Mouse (Mus musculus): ENCODE measurements at regions not wholly inside any gene's neighbourhood (a gene's known extent, or its start where the extent isn't known, plus 50 kb on each side); places are given as distances from the start of the nearest gene placed in this dataset.
A peak's percentile ranks its signal among the peaks of the same experiment; 100 is the strongest.

GRCm38 (mm10) chr10:42131798-42132197 lies 113.6 kb upstream of the Armc2 start:
- DNase-seq: no peak

DNA sequence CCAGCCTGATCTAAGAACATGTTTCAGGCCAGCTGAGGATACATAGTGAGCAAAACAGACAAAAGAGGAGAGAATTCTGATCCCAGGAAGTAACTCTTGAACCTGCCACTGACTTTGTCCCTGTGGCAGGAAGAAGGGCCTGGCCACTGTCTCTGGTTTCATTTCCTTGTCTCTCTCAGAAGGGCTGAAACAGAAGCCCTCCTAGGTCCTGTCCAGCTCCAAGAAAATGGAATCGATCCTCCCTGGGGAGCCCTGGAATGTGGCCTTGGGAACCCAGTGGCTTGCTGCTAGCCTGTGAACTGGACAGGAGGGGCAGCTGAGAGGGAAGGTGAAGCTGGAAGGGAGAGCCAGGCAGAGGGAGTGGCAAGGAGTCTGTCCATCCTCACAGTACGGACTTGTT lies 113.1 kb upstream of the Armc2 start:
- no peak for DNase-seq

- DNase-seq: peak; percentile 49 to 57
These were observed 109.7 kb upstream of the Armc2 start for GRCm38 (mm10) chr10:42127865-42128419.

DNA sequence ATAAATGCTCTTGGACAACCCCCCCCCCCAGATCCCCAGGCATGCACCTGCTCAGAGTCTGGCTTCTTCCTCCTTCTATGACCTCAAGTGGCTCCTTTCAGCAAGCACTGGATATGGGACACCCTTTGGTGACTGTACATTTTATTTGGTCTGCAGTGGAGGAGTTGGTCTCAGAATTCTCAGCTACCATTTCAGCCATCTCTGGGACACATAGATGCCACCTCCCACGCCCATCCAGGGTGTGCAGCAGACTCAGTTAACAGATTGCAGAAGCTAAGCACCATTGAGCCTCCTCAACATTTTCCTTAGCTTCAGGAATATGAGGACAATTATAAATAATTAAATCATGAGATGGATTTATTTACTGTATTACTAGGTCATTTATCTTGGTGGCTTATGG lies 108.6 kb upstream of the Armc2 start:
- DNase-seq: no peak

DNA sequence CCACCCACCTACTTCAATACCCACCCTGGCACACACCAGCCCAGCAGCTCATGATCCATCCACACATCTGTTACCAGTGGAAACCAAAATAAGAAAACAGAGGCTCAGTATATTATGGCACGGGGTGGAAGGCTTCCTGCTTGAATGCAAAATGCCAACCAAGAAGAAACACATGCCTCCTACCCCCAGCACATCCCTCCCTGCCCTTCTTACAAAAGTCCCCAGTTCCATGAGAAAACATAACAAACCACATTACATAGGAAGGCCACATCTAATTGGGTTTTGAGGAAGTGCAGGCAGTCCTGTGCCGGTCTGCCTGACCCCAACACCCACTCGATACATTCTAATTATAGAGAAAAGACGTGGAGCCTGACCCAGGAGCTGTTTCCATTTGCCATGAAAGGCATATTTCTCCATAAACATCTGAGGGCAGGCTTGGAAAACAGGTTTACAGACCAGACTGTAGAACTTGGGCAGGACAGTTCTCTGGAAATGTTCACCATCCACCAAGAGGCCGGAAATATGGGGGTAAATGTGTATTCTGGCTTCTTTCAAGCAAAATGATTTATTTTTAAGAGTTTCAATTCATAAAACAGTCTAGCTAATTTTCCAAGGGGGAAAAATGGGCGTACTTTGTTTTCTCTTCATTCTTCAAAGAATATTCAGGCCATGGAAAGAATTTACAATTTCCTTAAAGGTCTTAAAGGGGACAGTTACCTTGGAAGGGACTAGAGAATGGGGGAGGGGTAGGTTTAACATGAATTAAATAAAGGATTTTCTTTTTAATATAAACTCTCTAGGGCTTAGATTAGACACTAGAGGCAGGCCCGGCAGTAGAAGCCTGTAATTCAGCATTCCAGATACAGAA lies 104.8 kb upstream of the Armc2 start:
- DNase-seq: no peak

GRCm38 (mm10) chr10:42121984-42122383 lies 103.7 kb upstream of the Armc2 start:
- no peak for DNase-seq

GRCm38 (mm10) chr10:42119326-42119725 lies 101.1 kb upstream of the Armc2 start:
- DNase-seq: peak; percentile 44 to 55

DNA sequence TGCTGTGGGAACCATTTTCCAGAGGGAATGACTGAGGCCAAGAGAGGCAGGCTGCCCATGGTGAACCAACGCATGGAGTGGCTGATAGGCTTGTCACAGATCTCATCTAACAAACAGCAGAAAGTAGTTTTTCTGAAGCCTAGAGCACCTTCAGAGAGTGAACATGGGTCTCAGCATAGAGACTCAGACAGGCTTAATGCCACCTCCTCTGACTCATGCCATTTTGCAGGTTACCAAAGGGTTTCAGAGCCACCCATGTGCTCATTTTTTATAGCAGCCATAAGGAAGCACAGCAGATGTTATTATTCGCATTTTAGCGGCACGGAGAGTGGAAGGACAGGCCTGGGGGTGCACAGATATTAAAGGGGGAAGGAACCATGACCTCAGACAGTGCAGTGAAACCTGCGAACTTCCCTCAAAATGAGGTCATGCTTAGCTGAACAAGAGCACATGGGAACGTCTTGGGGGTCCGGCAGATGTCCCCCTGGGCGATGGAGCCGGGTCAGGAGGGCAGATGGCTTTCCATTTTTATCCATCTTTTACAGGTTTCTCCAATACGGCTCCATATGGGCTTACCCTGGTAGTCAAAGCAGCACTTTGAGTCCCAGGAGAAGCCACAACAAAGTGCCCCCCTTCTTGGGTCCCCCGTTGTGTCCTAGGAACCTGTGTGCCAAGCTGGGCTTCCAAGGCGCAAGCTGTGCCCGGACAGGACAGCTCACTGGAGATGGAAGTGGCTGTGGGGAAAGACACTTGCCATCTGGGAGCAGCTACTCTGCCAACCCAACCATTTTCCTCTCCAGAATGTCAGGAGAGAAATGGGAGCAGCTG lies 100.3 kb upstream of the Armc2 start:
- DNase-seq: peak; percentile 90 to 94

GRCm38 (mm10) chr10:42117523-42117922 lies 99.3 kb upstream of the Armc2 start:
- peak; percentile 42 to 47 for DNase-seq

GRCm38 (mm10) chr10:42115920-42116298 lies 97.7 kb upstream of the Armc2 start:
- DNase-seq: no peak

DNA sequence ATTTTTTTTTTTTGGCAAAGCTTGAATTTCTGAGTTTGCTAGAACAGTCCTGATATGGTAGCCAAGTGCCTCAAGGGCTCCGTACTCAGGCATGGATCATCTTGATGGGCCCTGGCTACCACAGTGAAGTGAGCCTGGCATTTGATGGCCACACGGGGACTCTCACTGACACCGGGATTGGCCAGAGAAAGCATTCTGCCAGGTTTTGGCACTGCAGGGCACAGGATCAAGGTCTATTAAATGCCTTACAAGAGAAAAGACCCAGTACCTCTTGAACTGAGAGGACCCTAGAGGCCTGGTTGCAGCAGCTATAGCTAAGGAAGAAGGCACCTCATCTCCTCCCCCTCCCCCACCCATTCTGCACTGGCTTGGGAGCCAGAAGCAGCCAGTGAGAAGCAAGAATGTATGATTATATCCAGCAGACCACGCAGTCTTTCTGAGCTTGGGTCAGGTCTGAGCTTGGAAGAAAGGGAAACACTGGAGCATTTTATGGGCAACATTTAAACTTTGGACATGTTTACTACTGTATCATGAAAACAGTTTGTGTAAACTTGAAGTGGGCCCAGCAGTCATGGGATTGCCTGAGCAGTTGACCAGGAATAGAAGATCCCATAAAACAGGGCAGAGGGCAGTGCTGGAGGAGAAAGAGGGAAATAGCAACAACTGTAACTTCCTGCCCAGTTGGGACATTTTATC lies 97.1 kb upstream of the Armc2 start:
- DNase-seq: peak; percentile 65 to 72

DNA sequence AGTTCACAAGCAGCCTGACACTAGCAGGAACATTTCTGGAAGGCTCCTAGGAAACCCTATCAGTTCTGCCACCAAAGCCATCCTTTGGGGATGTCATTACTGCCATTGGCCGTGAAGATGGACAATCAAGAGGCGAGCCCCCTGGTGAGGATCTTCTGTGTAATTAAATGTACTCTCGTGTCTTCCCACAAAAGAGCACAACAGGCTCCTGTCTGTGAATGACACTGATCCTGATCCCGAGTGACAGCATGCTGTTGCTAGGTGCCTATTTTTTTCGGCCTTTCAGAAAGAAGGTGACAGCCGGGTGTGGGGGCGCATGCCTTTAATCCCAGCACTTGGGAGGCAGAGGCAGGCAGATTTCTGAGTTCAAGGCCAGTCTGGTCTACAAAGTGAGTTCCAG lies 92.5 kb upstream of the Armc2 start:
- DNase-seq: peak in 1 of 2 experiments; percentile 39

GRCm38 (mm10) chr10:42108294-42109014 lies 90.2 kb upstream of the Armc2 start:
- DNase-seq: no peak

DNA sequence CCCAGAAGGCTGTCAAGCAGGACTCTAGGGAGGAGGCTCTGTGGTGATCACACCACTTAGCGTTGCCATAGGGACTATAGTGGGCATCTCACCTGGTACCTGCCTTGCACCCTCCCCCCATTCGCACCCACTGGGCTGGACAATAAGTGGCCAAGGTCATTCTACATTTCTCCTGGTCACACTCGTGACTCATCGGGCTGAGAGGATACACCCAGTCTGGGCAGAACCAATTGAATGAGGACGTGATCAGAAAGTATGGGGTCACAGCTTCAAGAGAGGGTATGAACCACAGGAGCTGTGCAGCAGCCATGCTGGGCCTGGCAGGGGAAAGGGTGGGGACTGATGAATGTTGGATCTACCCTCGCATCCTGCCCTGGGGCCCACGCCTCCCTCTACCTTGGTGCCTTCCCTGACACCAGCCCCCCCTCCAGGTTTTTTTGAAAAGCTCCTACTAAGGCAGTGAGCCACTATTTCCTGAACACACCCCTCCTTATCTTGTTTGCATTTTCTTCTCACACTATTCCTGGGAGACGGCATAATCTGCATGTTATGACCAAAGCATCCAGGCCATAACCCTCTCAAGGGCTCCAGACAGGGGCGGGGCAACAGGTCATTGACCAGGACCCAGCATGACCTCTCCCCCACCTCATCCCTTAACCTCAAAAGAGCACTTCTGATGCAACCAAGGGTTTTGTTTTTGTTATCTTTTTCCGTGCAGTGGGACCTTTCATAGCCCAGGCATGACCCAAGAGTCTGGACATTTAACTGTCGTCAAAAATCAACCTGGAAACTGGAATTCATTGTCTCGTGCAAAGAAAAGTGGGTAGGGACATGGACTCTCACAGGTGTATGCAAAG lies 89.4 kb upstream of the Armc2 start:
- DNase-seq: no peak

DNA sequence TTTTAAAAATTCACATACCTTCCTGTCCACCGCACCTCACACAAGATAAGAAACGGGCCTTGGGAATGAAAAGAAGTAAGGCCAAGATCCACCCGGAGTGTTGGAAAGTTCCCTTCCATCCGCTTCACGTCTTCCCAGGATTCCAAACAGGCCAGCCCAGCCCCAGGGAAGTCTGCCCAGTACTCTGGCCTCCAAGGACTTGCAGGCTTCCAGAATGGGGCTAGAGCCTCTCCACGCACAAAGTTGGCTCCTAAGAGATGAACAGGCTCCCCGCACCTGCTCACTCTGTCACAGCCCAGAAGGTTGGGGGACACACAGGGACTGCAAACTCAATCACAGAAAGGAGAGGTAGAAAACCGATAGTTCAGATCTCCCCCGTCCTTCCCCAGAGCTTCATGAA lies 88.4 kb upstream of the Armc2 start:
- peak in 1 of 2 experiments; percentile 49 for DNase-seq

GRCm38 (mm10) chr10:42105083-42105482 lies 86.8 kb upstream of the Armc2 start:
- no peak for DNase-seq

- DNase-seq: no peak
These were observed 84.1 kb upstream of the Armc2 start for GRCm38 (mm10) chr10:42102320-42102719.

GRCm38 (mm10) chr10:42101096-42101495 lies 82.9 kb upstream of the Armc2 start:
- no peak for DNase-seq

- no peak for DNase-seq
These were observed 78.7 kb upstream of the Armc2 start for GRCm38 (mm10) chr10:42096924-42097323.

DNA sequence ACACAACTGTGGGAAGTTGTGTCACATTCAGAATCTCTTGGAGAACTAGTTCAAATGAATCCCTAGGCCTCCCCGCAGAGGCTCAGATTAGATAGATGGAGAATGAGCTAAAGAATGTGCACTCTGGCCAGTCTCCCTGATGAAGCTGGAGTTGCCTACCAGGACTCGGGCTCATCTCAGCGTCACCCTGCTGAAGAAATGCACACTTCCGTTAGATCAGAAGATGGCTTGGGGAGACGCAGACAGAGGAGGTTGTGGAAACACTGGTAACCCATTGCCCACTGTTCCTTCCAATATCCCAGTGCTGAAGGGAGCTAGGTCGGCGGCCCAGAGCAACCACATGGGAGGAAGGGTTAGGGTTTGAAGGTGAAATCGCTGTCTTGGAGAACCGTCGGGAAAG lies 77.7 kb upstream of the Armc2 start:
- DNase-seq: no peak

DNA sequence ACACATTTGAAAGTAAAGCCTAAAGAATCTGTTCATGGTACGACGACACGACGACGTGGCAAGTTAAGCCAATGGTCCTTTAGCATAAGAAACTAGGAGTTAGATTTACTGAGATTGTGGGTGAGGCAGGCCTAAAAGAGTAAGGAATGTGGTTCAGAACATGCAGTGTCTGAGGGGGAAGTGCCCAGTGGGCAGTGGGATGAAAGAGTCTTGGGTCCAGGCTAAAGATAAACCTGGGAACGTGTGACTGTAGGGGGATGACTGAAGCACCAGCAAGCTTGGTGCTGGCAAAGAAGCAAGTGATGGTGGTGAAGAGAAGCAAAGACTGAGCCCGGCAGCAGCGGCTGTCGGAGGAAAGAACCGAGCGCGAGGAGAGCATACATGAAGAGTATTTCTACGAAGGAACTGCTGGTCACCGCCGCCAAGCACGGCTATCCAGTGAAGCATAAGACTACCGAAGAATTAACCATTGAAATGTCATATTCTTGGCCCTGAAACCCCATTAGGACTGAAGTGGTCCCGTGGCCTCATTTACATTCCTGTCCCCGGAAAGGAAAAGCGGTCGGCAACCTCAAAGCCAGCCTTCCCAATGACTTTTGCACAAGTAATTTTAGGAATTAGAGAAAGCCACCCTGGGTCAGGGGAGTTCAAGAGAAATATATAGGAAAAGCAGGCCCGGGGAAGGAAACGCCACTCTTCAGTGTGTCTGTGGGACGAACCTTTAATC lies 76.2 kb upstream of the Armc2 start:
- DNase-seq: peak; percentile 61 to 63
